Mouse (Mus musculus) embryonic fibroblast, embryonic 13.5 days (primary cell): ENCODE data around the gene Parpbp.

Experiments
- CTCF ChIP-seq: IDR thresholded peaks from 2 replicates; pipeline ENCODE4 v1.5.1; 2011; ENCODE audit warnings: mild to moderate bottlenecking, control low read depth, low read length, moderate library complexity, borderline replicate concordance; ENCODE audit not compliant: insufficient read depth
- POLR2A ChIP-seq: IDR thresholded peaks from 2 replicates; pipeline ENCODE4 v1.6.1; 2011; ENCODE audit warnings: low read depth, mild to moderate bottlenecking, control low read depth, low read length, moderate library complexity

DNA sequence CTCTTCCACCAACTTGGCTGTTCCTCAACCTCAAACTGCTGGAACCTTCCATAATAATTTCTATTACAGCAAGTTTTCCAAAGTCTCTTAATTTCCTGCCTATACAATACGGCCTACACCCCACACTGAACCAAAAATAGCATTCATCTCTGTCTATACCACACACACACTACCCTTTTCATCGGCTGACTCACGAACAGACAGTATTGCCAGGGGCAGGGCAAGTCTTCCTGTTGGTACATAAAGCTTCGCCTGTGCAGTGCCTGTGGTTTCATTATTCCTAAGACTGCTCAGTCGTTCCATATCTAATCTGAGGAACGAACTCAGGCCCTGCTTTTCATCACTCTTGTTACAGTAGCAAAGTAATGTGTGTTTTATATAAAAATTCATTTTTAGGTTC, 4.9 kb upstream of the Parpbp start:
- TF ChIP-seq CTCF (no peak), POLR2A (no peak)
